In genomic region chr4:43045659-43046302, GRCm38 (mm10) we compare ENCODE assay signal across 7 mouse cellular contexts. TPM values are rescaled to one million over a fixed set of nuclear protein-coding genes. Genes with fewer than 3 reads are reported as not detected.
A peak's percentile ranks its signal among the peaks of the same experiment; 100 is the strongest.
DNase-seq lines count a peak whose midpoint lies in the region; ATAC-seq lines count a peak whose summit lies in the region.

Fam214b (minus strand) TSS chr4:43046220.

- peak within 1 kb of the TSS; percentile 78 for H3K4me2 ChIP-seq in embryonic facial prominence, embryonic 12.5 days (replicated peaks)
- peak within 1 kb of the TSS; percentile 64 for H3K4me2 ChIP-seq in limb, embryonic 11.5 days (ENCODE audit: low read depth, severe bottlenecking)
- H3K4me2 ChIP-seq in midbrain, embryonic 14.5 days (ENCODE audit: low read length), result peak within 1 kb of the TSS; percentile 71

- H3K9ac ChIP-seq in embryonic facial prominence, embryonic 12.5 days, result peak within 1 kb of the TSS; percentile 55
- H3K9ac ChIP-seq in limb, embryonic 11.5 days (ENCODE audit: low read length), result 0 out of 2 replicates have a peak within 1 kb of the TSS, but pooled peaks have one; percentile 40
- peak within 1 kb of the TSS; percentile 65 for H3K9ac ChIP-seq in midbrain, embryonic 14.5 days (replicated peaks; ENCODE audit: low read length)

- DNase-seq in adrenal gland, postnatal 25 days, result peak; percentile 98
- peak; percentile 100 for DNase-seq in heart, adult 11 months
- peak; percentile 100 for DNase-seq in kidney, adult 18-20 months
- peak; percentile 100 for DNase-seq in limb, embryonic 11.5 days (ENCODE audit: low spot score)
- DNase-seq in midbrain, embryonic 14.5 days, result peak; percentile 98
- DNase-seq in spleen, adult 18-20 months, result peak; percentile 90 to 97

- peak within 1 kb of the TSS; percentile 59 for H3K4me3 ChIP-seq in embryonic facial prominence, embryonic 12.5 days
- peak within 1 kb of the TSS; percentile 47 for H3K4me3 ChIP-seq in limb, embryonic 11.5 days (ENCODE audit: low read depth, low read length)
- H3K4me3 ChIP-seq in midbrain, embryonic 14.5 days (replicated peaks; ENCODE audit: low read depth, low read length), result peak within 1 kb of the TSS; percentile 52

- peaks cover 21% of the 10 kb centered on the region for H3K4me1 ChIP-seq in embryonic facial prominence, embryonic 12.5 days
- peaks cover 12% of the 10 kb centered on the region; the same call in 1 of the 2 replicates for H3K4me1 ChIP-seq in limb, embryonic 11.5 days (ENCODE audit: control insufficient read depth, insufficient read depth, low read length)
- peaks cover 27% of the 10 kb centered on the region for H3K4me1 ChIP-seq in midbrain, embryonic 14.5 days (ENCODE audit: control insufficient read depth, insufficient read depth, low read length)

- H3K36me3 ChIP-seq in embryonic facial prominence, embryonic 12.5 days, result no peaks in the 10 kb centered on the region
- H3K36me3 ChIP-seq in limb, embryonic 11.5 days (ENCODE audit: control insufficient read depth, insufficient read depth, low read length), result no peaks in the 10 kb centered on the region
- no peaks in the 10 kb centered on the region for H3K36me3 ChIP-seq in midbrain, embryonic 14.5 days (ENCODE audit: control insufficient read depth, insufficient read depth, low read length)

- H3K27me3 ChIP-seq in embryonic facial prominence, embryonic 12.5 days, result no peaks in the 10 kb centered on the region
- no peaks in the 10 kb centered on the region for H3K27me3 ChIP-seq in limb, embryonic 11.5 days (ENCODE audit: control insufficient read depth, insufficient read depth, low read length)
- H3K27me3 ChIP-seq in midbrain, embryonic 14.5 days (ENCODE audit: control insufficient read depth, insufficient read depth, low read length), result no peaks in the 10 kb centered on the region

- ATAC-seq in embryonic facial prominence, embryonic 12.5 days (ENCODE audit: insufficient number of reproducible peaks, insufficient read depth, low FRiP score, low TSS enrichment), result peak; percentile 89
- ATAC-seq in limb, embryonic 11.5 days (ENCODE audit: insufficient number of reproducible peaks, low FRiP score, low TSS enrichment, low read depth), result peak; percentile 95
- ATAC-seq in midbrain, embryonic 14.5 days (ENCODE audit: low FRiP score, low TSS enrichment), result peak; percentile 83

- no peaks in the 10 kb centered on the region for H3K9me3 ChIP-seq in embryonic facial prominence, embryonic 12.5 days
- no peaks in the 10 kb centered on the region for H3K9me3 ChIP-seq in limb, embryonic 11.5 days (ENCODE audit: control insufficient read depth, low read length)
- H3K9me3 ChIP-seq in midbrain, embryonic 14.5 days (ENCODE audit: control insufficient read depth, low read length), result no peaks in the 10 kb centered on the region

- H3K27ac ChIP-seq in embryonic facial prominence, embryonic 12.5 days, result peak within 1 kb of the TSS; percentile 77
- H3K27ac ChIP-seq in limb, embryonic 11.5 days (replicated peaks; ENCODE audit: low read depth, low read length), result no peak within 1 kb of the TSS
- H3K27ac ChIP-seq in midbrain, embryonic 14.5 days (replicated peaks; ENCODE audit: low read depth, low read length), result peak within 1 kb of the TSS; percentile 92

- under 1% methylated on average over 33 of the region's 33 CpGs for WGBS in embryonic facial prominence, embryonic 12.5 days
- WGBS in limb, embryonic 11.5 days, result 1% methylated on average over 33 of the region's 33 CpGs
- under 1% methylated on average over 33 of the region's 33 CpGs for WGBS in midbrain, embryonic 14.5 days

RNA-seq across cellular contexts. Expression of gene Fam214b, which starts in this region (rescaled TPM):
- 58.7 and 63.6 TPM in 2 replicates for total RNA-seq in adrenal gland, postnatal 25 days (2021)
- polyA plus RNA-seq in embryonic facial prominence, embryonic 12.5 days (2016; fragmentation: Nextera tagmentation; extraction: Ambion mirVana), result 20.4 and 22.9 TPM in 2 replicates
- 6.0 and 6.5 TPM in 2 replicates for polyA plus RNA-seq in limb, embryonic 11.5 days (2014; fragmentation: Nextera tagmentation; extraction: Ambion mirVana)
- 32.5 and 35.4 TPM in 2 replicates for polyA plus RNA-seq in midbrain, embryonic 14.5 days (2014; fragmentation: Nextera tagmentation; extraction: Ambion mirVana)
